Mouse (Mus musculus) forebrain, embryonic 14.5 days (tissue): Measurements from ENCODE around the gene Slc22a3. TPM values are rescaled to one million over a fixed set of nuclear protein-coding genes. Genes with fewer than 3 reads are reported as not detected.
A peak's percentile ranks its signal among the peaks of the same experiment; 100 is the strongest.

Experiments
- ATAC-seq: fragments of 200-750 bp; cut with Nextera tagmentation; 2 replicates; pipeline ENCODE4 v1.8.0; 2017; ENCODE audit warnings: mild to moderate bottlenecking, moderate library complexity
- DNase-seq: peaks from one replicate; pipeline ENCODE4 v3.0.0-alpha.2; 2015; ENCODE audit warnings: low spot score
- H3K27ac ChIP-seq: fragments of 300-500 bp; sonication (generic); 2 replicates; pipeline ENCODE4 v1.5.1; 2014; ENCODE audit warnings: low read depth, mild to moderate bottlenecking, control low read depth, low read length, moderate library complexity
- H3K27me3 ChIP-seq: fragments of 300-500 bp; sonication (generic); replicated peaks from 2 replicates; pipeline ENCODE4 v1.6.1; 2014; ENCODE audit warnings: low read length, control low read depth, mixed read lengths; ENCODE audit not compliant: control insufficient read depth, insufficient read depth
- H3K36me3 ChIP-seq: fragments of 300-500 bp; sonication (generic); 2 replicates; pipeline ENCODE4 v1.6.1; 2014; ENCODE audit warnings: low read length, control low read depth; ENCODE audit not compliant: control insufficient read depth, insufficient read depth
- H3K4me1 ChIP-seq: fragments of 300-500 bp; sonication (generic); 2 replicates; pipeline ENCODE4 v1.6.1; 2014; ENCODE audit warnings: antibody characterized with exemption, low read length, control low read depth; ENCODE audit not compliant: control insufficient read depth, insufficient read depth
- H3K4me2 ChIP-seq: fragments of 300-500 bp; sonication (generic); 2 replicates; pipeline ENCODE4 v1.6.1; 2014; ENCODE audit warnings: mild to moderate bottlenecking, control low read depth, low read length
- H3K4me3 ChIP-seq: fragments of 300-500 bp; sonication (generic); 2 replicates; pipeline ENCODE4 v1.5.1; 2014; ENCODE audit warnings: low read depth, low read length, control low read depth
- H3K9ac ChIP-seq: fragments of 300-500 bp; sonication (generic); 2 replicates; pipeline ENCODE4 v1.6.1; 2014; ENCODE audit warnings: mild to moderate bottlenecking, low read length, control low read depth, moderate library complexity
- H3K9me3 ChIP-seq: fragments of 300-500 bp; sonication (generic); replicated peaks from 2 replicates; pipeline ENCODE4 v1.6.1; 2016; ENCODE audit warnings: low read length, control low read depth, mixed read lengths; ENCODE audit not compliant: control insufficient read depth
- WGBS: fragments of 180-500 bp; shearing (Covaris S2); extraction: QIAGEN DNeasy Blood & Tissue Kit; methylation state at CpG from one replicate; pipeline ENCODE4 v1.1.7; 2014; 5-methylcytosine and 5-hydroxymethylcytosine counted together
- polyA plus RNA-seq: library from polyadenylated mRNA; unstranded; fragments of >200 nt; fragmentation: Nextera tagmentation; extraction: Ambion mirVana; gene quantifications from 2 replicates; pipeline ENCODE4 v1.2.1, GENCODE M21; 2014

The Slc22a3 gene
- polyA plus RNA-seq, 1 experiment from 2014 or later = 0.11 TPM

DNA sequence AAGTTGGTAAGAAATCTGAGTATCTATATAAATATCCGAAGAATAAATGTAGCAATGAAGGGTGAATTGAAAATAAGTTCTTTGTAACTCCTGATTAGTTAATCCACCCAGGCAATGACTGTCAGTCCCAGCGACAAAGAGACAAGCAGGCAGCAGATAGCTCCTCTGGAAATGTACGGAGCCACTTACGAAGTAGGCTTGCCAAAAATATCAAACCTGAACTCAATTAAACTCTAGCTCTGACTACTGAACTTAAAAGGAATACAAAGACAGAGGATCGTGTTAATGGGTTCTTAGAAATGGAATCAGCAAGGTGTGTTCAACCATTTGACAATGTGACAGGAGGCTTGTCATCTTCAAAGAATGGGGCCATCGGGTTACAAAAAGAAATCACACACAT lies 53.8 kb downstream of the Slc22a3 start:
- WGBS = 73% methylated on average over 6 of the region's 6 CpGs
- Histone ChIP-seq H3K36me3 (no peaks in the 10 kb centered on the region), H3K27ac (no peak overlapping the region), H3K4me3 (no peak overlapping the region), H3K4me2 (no peak overlapping the region), H3K4me1 (no peaks in the 10 kb centered on the region), H3K9ac (no peak overlapping the region), H3K27me3 (no peaks in the 10 kb centered on the region), H3K9me3 (no peaks in the 10 kb centered on the region)
- no peak for DNase-seq
- ATAC-seq = no peak

- no peak overlapping the region for H3K27ac ChIP-seq
- H3K4me3 ChIP-seq = no peak overlapping the region
- no peaks in the 10 kb centered on the region for H3K36me3 ChIP-seq
- no peak overlapping the region for H3K9ac ChIP-seq
- H3K4me2 ChIP-seq = no peak overlapping the region
- H3K9me3 ChIP-seq = no peaks in the 10 kb centered on the region
- no peaks in the 10 kb centered on the region for H3K27me3 ChIP-seq
- ATAC-seq (no peak), DNase-seq (peak; percentile 27)
- no peaks in the 10 kb centered on the region for H3K4me1 ChIP-seq
- 70% methylated on average over 11 of the region's 11 CpGs for WGBS
These were observed 54.5 kb downstream of the Slc22a3 start for GRCm38 (mm10) chr17:12452862-12453531.

- Histone ChIP-seq H3K4me3 (no peak overlapping the region), H3K27ac (no peak overlapping the region), H3K27me3 (no peaks in the 10 kb centered on the region), H3K9me3 (no peaks in the 10 kb centered on the region), H3K9ac (no peak overlapping the region), H3K36me3 (no peaks in the 10 kb centered on the region), H3K4me1 (no peaks in the 10 kb centered on the region), H3K4me2 (no peak overlapping the region)
- WGBS = 44% methylated on average over 4 of the region's 4 CpGs
- DNase-seq = no peak
- ATAC-seq = no peak
These were observed 56.3 kb downstream of the Slc22a3 start for GRCm38 (mm10) chr17:12451234-12451633.

DNA sequence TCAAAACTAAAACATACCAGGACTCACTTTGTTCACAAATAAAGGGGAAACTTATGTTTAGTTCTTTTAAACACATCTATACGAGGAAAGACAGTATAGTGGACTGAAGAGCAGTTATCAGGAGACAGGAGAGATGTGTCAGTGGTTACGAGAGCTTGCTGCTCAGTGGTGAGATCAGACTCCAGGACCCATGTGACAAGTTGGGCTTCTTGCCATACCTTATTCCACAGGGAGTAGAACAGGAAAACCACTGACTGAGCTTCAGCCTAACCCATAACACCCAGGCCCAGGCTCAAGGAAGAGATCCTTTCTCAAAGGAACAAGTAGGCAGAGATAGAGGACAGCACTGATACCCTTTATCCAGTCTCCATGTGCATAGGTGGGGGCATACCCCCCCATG lies 62.9 kb downstream of the Slc22a3 start:
- 0 out of 2 replicates have a peak, but pooled peaks cover 2% of the 10 kb centered on the region for H3K9me3 ChIP-seq
- 79% methylated on average over 2 of the region's 2 CpGs for WGBS
- DNase-seq (no peak), ATAC-seq (no peak)
- H3K27ac ChIP-seq = no peak overlapping the region
- H3K27me3 ChIP-seq = no peaks in the 10 kb centered on the region
- no peaks in the 10 kb centered on the region for H3K36me3 ChIP-seq
- no peaks in the 10 kb centered on the region for H3K4me1 ChIP-seq
- no peak overlapping the region for H3K4me2 ChIP-seq
- no peak overlapping the region for H3K4me3 ChIP-seq
- no peak overlapping the region for H3K9ac ChIP-seq

GRCm38 (mm10) chr17:12437771-12438170 lies 69.7 kb downstream of the Slc22a3 start:
- H3K4me3 ChIP-seq = no peak overlapping the region
- no peak for ATAC-seq
- H3K9me3 ChIP-seq = 0 out of 2 replicates have a peak, but pooled peaks cover 2% of the 10 kb centered on the region
- no peaks in the 10 kb centered on the region for H3K4me1 ChIP-seq
- no peak overlapping the region for H3K4me2 ChIP-seq
- no peak overlapping the region for H3K27ac ChIP-seq
- no peak overlapping the region for H3K9ac ChIP-seq
- H3K27me3 ChIP-seq = no peaks in the 10 kb centered on the region
- 92% methylated on average over 10 of the region's 10 CpGs for WGBS
- no peaks in the 10 kb centered on the region for H3K36me3 ChIP-seq
- DNase-seq = no peak

GRCm38 (mm10) chr17:12431707-12432106 lies 75.8 kb downstream of the Slc22a3 start:
- Histone ChIP-seq H3K9ac (no peak overlapping the region), H3K4me2 (no peak overlapping the region), H3K27ac (0 out of 2 replicates have a peak overlapping the region, but pooled peaks have one; percentile 14), H3K4me1 (no peaks in the 10 kb centered on the region), H3K9me3 (no peaks in the 10 kb centered on the region), H3K4me3 (no peak overlapping the region), H3K27me3 (no peaks in the 10 kb centered on the region), H3K36me3 (no peaks in the 10 kb centered on the region)
- ATAC-seq (no peak), DNase-seq (no peak)
- 74% methylated on average over 5 of the region's 5 CpGs for WGBS

- peak; percentile 65 for ATAC-seq
These were observed 79.1 kb downstream of the Slc22a3 start for GRCm38 (mm10) chr17:12428369-12428768.

DNA sequence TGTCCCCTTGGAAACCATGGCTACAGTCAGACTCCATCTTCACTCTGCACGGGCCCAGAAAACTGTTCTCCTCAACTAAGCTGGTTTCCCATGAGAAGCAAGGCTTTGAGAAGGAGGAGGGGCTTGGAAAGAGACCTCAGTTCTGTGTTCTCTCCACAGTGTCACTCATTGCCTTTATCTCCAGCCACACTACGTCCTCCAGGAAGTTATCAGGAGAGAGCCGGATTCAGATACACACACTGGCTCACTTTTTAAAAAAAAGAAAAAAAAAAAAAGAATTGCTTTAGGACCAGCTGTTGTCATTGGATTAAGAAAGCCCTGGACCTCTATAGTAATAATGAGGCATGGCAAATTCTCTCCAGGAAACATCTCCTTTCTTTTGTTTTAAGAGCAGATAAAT lies 80.3 kb downstream of the Slc22a3 start:
- DNase-seq (no peak), ATAC-seq (no peak)
- H3K9me3 ChIP-seq = no peaks in the 10 kb centered on the region
- 55% methylated on average over 3 of the region's 3 CpGs for WGBS
- no peak overlapping the region for H3K4me3 ChIP-seq
- no peaks in the 10 kb centered on the region for H3K4me1 ChIP-seq
- no peak overlapping the region for H3K9ac ChIP-seq
- no peak overlapping the region for H3K4me2 ChIP-seq
- no peak overlapping the region for H3K27ac ChIP-seq
- no peaks in the 10 kb centered on the region for H3K27me3 ChIP-seq
- no peaks in the 10 kb centered on the region for H3K36me3 ChIP-seq

More at GRCm38 (mm10) chr17:12428369-12428768, 79.1 kb downstream of the Slc22a3 start:
- no peaks in the 10 kb centered on the region for H3K4me1 ChIP-seq
- H3K9me3 ChIP-seq = no peaks in the 10 kb centered on the region
- H3K9ac ChIP-seq = no peak overlapping the region
- peak; percentile 45 for DNase-seq
- no peak overlapping the region for H3K27ac ChIP-seq
- H3K36me3 ChIP-seq = no peaks in the 10 kb centered on the region
- H3K4me3 ChIP-seq = no peak overlapping the region
- H3K4me2 ChIP-seq = no peak overlapping the region
- no peaks in the 10 kb centered on the region for H3K27me3 ChIP-seq

GRCm38 (mm10) chr17:12422143-12422542 lies 85.4 kb downstream of the Slc22a3 start:
- no peak overlapping the region for H3K27ac ChIP-seq
- no peak overlapping the region for H3K4me3 ChIP-seq
- ATAC-seq (no peak), DNase-seq (no peak)
- no peaks in the 10 kb centered on the region for H3K9me3 ChIP-seq
- H3K36me3 ChIP-seq = no peaks in the 10 kb centered on the region
- H3K4me2 ChIP-seq = no peak overlapping the region
- WGBS = 78% methylated on average over 1 of the region's 1 CpGs
- no peaks in the 10 kb centered on the region for H3K4me1 ChIP-seq
- H3K27me3 ChIP-seq = no peaks in the 10 kb centered on the region
- no peak overlapping the region for H3K9ac ChIP-seq
